Mouse (Mus musculus): ENCODE data around the gene Foxl1. TPM values are rescaled to one million over a fixed set of nuclear protein-coding genes. Genes with fewer than 3 reads are reported as not detected.

Gene Foxl1
- polyA plus RNA-seq, 1 experiment, result not detected

DNA sequence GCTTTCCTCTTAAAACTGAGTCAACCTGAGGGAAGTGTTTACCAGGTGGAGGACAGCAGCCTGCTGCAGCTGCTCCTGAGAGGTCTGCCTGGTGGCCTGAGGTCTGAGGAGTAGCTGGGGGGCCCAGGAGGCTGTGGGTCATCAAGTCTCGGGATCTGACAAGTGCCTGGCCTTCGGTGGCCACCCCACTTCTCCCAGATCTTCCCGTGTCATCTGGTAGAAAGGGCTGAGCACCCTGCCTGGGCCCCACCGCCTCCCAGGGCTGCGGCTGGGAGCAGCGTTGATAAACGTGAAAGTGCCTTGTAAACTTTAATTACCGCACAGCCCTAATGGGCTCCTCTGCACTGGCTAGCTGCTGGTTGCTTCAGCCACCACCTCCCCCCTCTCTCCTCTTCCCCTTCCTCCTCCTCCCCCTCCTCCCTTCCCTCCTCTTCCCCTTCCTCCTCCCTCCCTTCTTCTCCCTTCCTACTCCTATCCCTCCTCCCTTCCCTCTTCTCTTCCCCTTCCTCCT lies 20.9 kb downstream of the Foxl1 start:
- no peak for DNase-seq
- no peak for TF ChIP-seq POLR2A (IDR thresholded peaks at IDR 0.05; ENCODE audit: borderline replicate concordance, insufficient read depth, low read length)
- TF ChIP-seq CTCF (IDR thresholded peaks at IDR 0.05; ENCODE audit: borderline replicate concordance, insufficient read depth, low read depth, low read length), result no peak
- H3K27me3 ChIP-seq (ENCODE audit: control insufficient read depth, insufficient read depth, low read length), result no peaks in the 10 kb centered on the region; the same call in 1 of the 2 replicates
- no peak overlapping the region for H3K4me3 ChIP-seq (replicated peaks; ENCODE audit: insufficient read depth, low read depth, low read length)
- no peaks in the 10 kb centered on the region for H3K4me1 ChIP-seq (ENCODE audit: control insufficient read depth, insufficient read depth, low read length)
- no peak overlapping the region for H3K27ac ChIP-seq (ENCODE audit: insufficient read depth, low read length)
- 44% methylated on average over 8 of the region's 8 CpGs for WGBS

GRCm38 (mm10) chr8:121152394-121152793 lies 24.7 kb downstream of the Foxl1 start:
- DNase-seq, result no peak
- no peaks in the 10 kb centered on the region for H3K4me1 ChIP-seq (ENCODE audit: control insufficient read depth, insufficient read depth, low read length)
- TF ChIP-seq CTCF (IDR thresholded peaks at IDR 0.05; ENCODE audit: borderline replicate concordance, insufficient read depth, low read depth, low read length) (no peak), POLR2A (IDR thresholded peaks at IDR 0.05; ENCODE audit: borderline replicate concordance, insufficient read depth, low read length) (no peak)
- 61% methylated on average over 12 of the region's 12 CpGs for WGBS
- H3K4me3 ChIP-seq (replicated peaks; ENCODE audit: insufficient read depth, low read depth, low read length), result no peak overlapping the region
- H3K27ac ChIP-seq (ENCODE audit: insufficient read depth, low read length), result no peak overlapping the region
- no peaks in the 10 kb centered on the region; the same call in 1 of the 2 replicates for H3K27me3 ChIP-seq (ENCODE audit: control insufficient read depth, insufficient read depth, low read length)

- no peak overlapping the region for H3K4me3 ChIP-seq (replicated peaks; ENCODE audit: insufficient read depth, low read depth, low read length)
- TF ChIP-seq CTCF (IDR thresholded peaks at IDR 0.05; ENCODE audit: borderline replicate concordance, insufficient read depth, low read depth, low read length) (no peak), POLR2A (IDR thresholded peaks at IDR 0.05; ENCODE audit: borderline replicate concordance, insufficient read depth, low read length) (no peak)
- DNase-seq, result no peak
- no peaks in the 10 kb centered on the region for H3K4me1 ChIP-seq (ENCODE audit: control insufficient read depth, insufficient read depth, low read length)
- H3K27me3 ChIP-seq (ENCODE audit: control insufficient read depth, insufficient read depth, low read length), result no peaks in the 10 kb centered on the region; the same call in 1 of the 2 replicates
- WGBS, result 85% methylated on average over 7 of the region's 7 CpGs
- no peak overlapping the region for H3K27ac ChIP-seq (ENCODE audit: insufficient read depth, low read length)
Observed at GRCm38 (mm10) chr8:121156990-121157491, 29.3 kb downstream of the Foxl1 start.

GRCm38 (mm10) chr8:121158812-121159211 lies 31.1 kb downstream of the Foxl1 start:
- Histone ChIP-seq H3K27me3 (ENCODE audit: control insufficient read depth, insufficient read depth, low read length) (no peaks in the 10 kb centered on the region; the same call in 1 of the 2 replicates), H3K27ac (ENCODE audit: insufficient read depth, low read length) (no peak overlapping the region), H3K4me3 (replicated peaks; ENCODE audit: insufficient read depth, low read depth, low read length) (no peak overlapping the region), H3K4me1 (ENCODE audit: control insufficient read depth, insufficient read depth, low read length) (no peaks in the 10 kb centered on the region)
- DNase-seq, result no peak
- no peak for TF ChIP-seq CTCF (IDR thresholded peaks at IDR 0.05; ENCODE audit: borderline replicate concordance, insufficient read depth, low read depth, low read length)
- no peak for TF ChIP-seq POLR2A (IDR thresholded peaks at IDR 0.05; ENCODE audit: borderline replicate concordance, insufficient read depth, low read length)
- WGBS, result 54% methylated on average over 13 of the region's 13 CpGs

GRCm38 (mm10) chr8:121161437-121161836 lies 33.7 kb downstream of the Foxl1 start:
- Histone ChIP-seq H3K4me1 (ENCODE audit: control insufficient read depth, insufficient read depth, low read length) (no peaks in the 10 kb centered on the region), H3K4me3 (replicated peaks; ENCODE audit: insufficient read depth, low read depth, low read length) (no peak overlapping the region), H3K27ac (ENCODE audit: insufficient read depth, low read length) (no peak overlapping the region), H3K27me3 (ENCODE audit: control insufficient read depth, insufficient read depth, low read length) (no peaks in the 10 kb centered on the region; the same call in 1 of the 2 replicates)
- no peak for DNase-seq
- TF ChIP-seq POLR2A (IDR thresholded peaks at IDR 0.05; ENCODE audit: borderline replicate concordance, insufficient read depth, low read length) (no peak), CTCF (IDR thresholded peaks at IDR 0.05; ENCODE audit: borderline replicate concordance, insufficient read depth, low read depth, low read length) (no peak)
- WGBS, result 91% methylated on average over 5 of the region's 5 CpGs

- WGBS, result 62% methylated on average over 4 of the region's 4 CpGs
- no peak for TF ChIP-seq CTCF (IDR thresholded peaks at IDR 0.05; ENCODE audit: borderline replicate concordance, insufficient read depth, low read depth, low read length)
- no peak for TF ChIP-seq POLR2A (IDR thresholded peaks at IDR 0.05; ENCODE audit: borderline replicate concordance, insufficient read depth, low read length)
- no peaks in the 10 kb centered on the region; the same call in 1 of the 2 replicates for H3K27me3 ChIP-seq (ENCODE audit: control insufficient read depth, insufficient read depth, low read length)
Observed at GRCm38 (mm10) chr8:121162413-121162812, 34.7 kb downstream of the Foxl1 start.

DNA sequence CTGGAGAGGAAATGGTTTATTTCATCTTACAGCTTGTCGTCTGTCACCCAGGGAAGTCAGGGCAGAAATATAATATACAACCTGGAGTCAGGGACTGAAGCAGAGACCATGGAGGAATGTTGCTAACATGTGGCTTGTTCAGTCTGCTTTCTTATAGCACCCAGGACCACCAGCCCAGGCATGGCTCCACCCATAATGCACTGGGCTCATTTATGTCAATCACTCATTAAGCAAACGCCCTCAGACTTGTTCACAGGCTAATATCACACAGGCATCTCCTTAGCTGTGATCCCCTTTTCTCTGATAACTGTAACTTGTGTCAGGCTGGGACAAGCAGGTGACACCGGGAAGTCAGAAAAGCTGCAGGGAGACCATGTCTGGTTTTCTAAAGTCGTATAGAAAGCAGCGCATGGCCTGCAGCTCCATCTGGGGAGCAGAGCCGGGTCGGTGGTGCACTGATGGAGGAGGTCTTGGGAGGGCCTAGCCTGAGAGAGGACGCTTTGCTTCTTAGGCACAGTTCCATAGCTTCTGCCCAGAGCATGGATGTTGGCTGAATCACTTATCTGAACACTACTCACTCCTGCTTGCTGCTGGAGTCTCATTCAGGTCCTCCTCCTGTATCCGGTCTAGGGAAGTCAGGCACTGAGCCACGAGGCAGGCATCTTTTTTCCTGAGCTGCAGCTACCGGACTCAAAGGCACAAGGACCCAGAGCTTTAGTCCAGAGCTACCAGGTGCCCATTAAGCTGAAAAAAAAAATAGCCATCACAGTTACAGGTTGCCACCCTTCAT lies 35.4 kb downstream of the Foxl1 start:
- TF ChIP-seq POLR2A (IDR thresholded peaks at IDR 0.05; ENCODE audit: borderline replicate concordance, insufficient read depth, low read length) (no peak), CTCF (IDR thresholded peaks at IDR 0.05; ENCODE audit: borderline replicate concordance, insufficient read depth, low read depth, low read length) (no peak)
- H3K27me3 ChIP-seq (ENCODE audit: control insufficient read depth, insufficient read depth, low read length), result no peaks in the 10 kb centered on the region; the same call in 1 of the 2 replicates
- no peak overlapping the region for H3K4me3 ChIP-seq (replicated peaks; ENCODE audit: insufficient read depth, low read depth, low read length)
- no peaks in the 10 kb centered on the region for H3K4me1 ChIP-seq (ENCODE audit: control insufficient read depth, insufficient read depth, low read length)
- DNase-seq, result no peak
- H3K27ac ChIP-seq (ENCODE audit: insufficient read depth, low read length), result no peak overlapping the region
- 66% methylated on average over 11 of the region's 11 CpGs for WGBS

More at GRCm38 (mm10) chr8:121162413-121162812, 34.7 kb downstream of the Foxl1 start:
- no peak for DNase-seq
- Histone ChIP-seq H3K4me3 (replicated peaks; ENCODE audit: insufficient read depth, low read depth, low read length) (no peak overlapping the region), H3K4me1 (ENCODE audit: control insufficient read depth, insufficient read depth, low read length) (no peaks in the 10 kb centered on the region), H3K27ac (ENCODE audit: insufficient read depth, low read length) (no peak overlapping the region)

Data from cerebellum, adult 2 months (tissue).